Mouse (Mus musculus) ES-E14 (cell line): Measurements from ENCODE around the gene Gm49322.

Source experiments
- CHD2 ChIP-seq: IDR thresholded peaks from 2 replicates; pipeline ENCODE4 v1.6.1; 2014; ENCODE audit warnings: mild to moderate bottlenecking, low read depth, low read length, inconsistent platforms
- HCFC1 ChIP-seq: IDR thresholded peaks from 2 replicates; pipeline ENCODE4 v1.6.1; 2012; ENCODE audit warnings: low read length, inconsistent platforms, borderline replicate concordance; ENCODE audit not compliant: insufficient read depth
- MAFK ChIP-seq: IDR thresholded peaks from 2 replicates; pipeline ENCODE4 v1.6.1; 2014; ENCODE audit warnings: mild to moderate bottlenecking, low read depth, low read length, inconsistent platforms; ENCODE audit not compliant: insufficient read depth
- ZC3H11A ChIP-seq: IDR thresholded peaks from 2 replicates; pipeline ENCODE4 v1.6.1; 2012; ENCODE audit warnings: low read depth, mild to moderate bottlenecking, inconsistent platforms, low read length, borderline replicate concordance
- ZNF384 ChIP-seq: IDR thresholded peaks from 2 replicates; pipeline ENCODE4 v1.6.1; 2012; ENCODE audit warnings: low read depth, low read length, inconsistent platforms

GRCm38 (mm10) chr10:80621690-80621939 is 15.8 kb downstream of the Gm49322 start:
- TF ChIP-seq ZNF384: no peak
- TF ChIP-seq MAFK: no peak
- no peak for TF ChIP-seq CHD2
- TF ChIP-seq ZC3H11A: no peak
- no peak for TF ChIP-seq HCFC1
